Mouse (Mus musculus) adrenal gland, postnatal 10 days (tissue): ENCODE data around the gene Dennd2a. TPM values are rescaled to one million over a fixed set of nuclear protein-coding genes. Genes with fewer than 3 reads are reported as not detected.

Source experiments
- DNase-seq: peaks from one replicate; pipeline ENCODE4 v3.0.0; 2021; ENCODE audit warnings: mixed read lengths
- total RNA-seq, 2 experiments: library from RNA; stranded (reverse); gene quantifications; 2 replicates each; pipeline ENCODE4 v1.2.3; 2021

The Dennd2a gene
- total RNA-seq, 2 experiments from 2014 or later, result 14.3 to 16.0 TPM

- DNase-seq, result peak; percentile 67
These were observed 587 bp downstream of the Dennd2a start for GRCm38 (mm10) chr6:39556900-39557659.

GRCm38 (mm10) chr6:39555648-39555945 lies 2.1 kb downstream of the Dennd2a start:
- DNase-seq, result no peak

- DNase-seq, result no peak
These were observed 2.6 kb downstream of the Dennd2a start for GRCm38 (mm10) chr6:39554888-39555647.

- peak; percentile 57 for DNase-seq
These were observed 5.6 kb downstream of the Dennd2a start for GRCm38 (mm10) chr6:39551981-39552636.

GRCm38 (mm10) chr6:39548030-39548429 lies 9.6 kb downstream of the Dennd2a start:
- no peak for DNase-seq

- DNase-seq, result no peak
These were observed 12.2 kb downstream of the Dennd2a start for GRCm38 (mm10) chr6:39545474-39545873.

- DNase-seq, result no peak
These were observed 13.8 kb downstream of the Dennd2a start for GRCm38 (mm10) chr6:39543769-39544420.

- peak; percentile 79 for DNase-seq
These were observed 14.8 kb downstream of the Dennd2a start for GRCm38 (mm10) chr6:39542631-39543597.

- DNase-seq, result no peak
These were observed 17.1 kb downstream of the Dennd2a start for GRCm38 (mm10) chr6:39540563-39540962.

- DNase-seq, result peak; percentile 52
These were observed 17.9 kb downstream of the Dennd2a start for GRCm38 (mm10) chr6:39539679-39540155.

- no peak for DNase-seq
These were observed 19.4 kb downstream of the Dennd2a start for GRCm38 (mm10) chr6:39538227-39538626.

- no peak for DNase-seq
These were observed 20.4 kb downstream of the Dennd2a start for GRCm38 (mm10) chr6:39537276-39537675.

- no peak for DNase-seq
These were observed 21.0 kb downstream of the Dennd2a start for GRCm38 (mm10) chr6:39536621-39537020.

GRCm38 (mm10) chr6:39534944-39535343 lies 22.7 kb downstream of the Dennd2a start:
- no peak for DNase-seq

- peak; percentile 60 for DNase-seq
These were observed 28.8 kb downstream of the Dennd2a start for GRCm38 (mm10) chr6:39528671-39529535.

GRCm38 (mm10) chr6:39527811-39528210 lies 29.9 kb downstream of the Dennd2a start:
- DNase-seq, result no peak

- no peak for DNase-seq
These were observed 30.3 kb downstream of the Dennd2a start for GRCm38 (mm10) chr6:39527337-39527784.

GRCm38 (mm10) chr6:39526797-39527196 lies 30.9 kb downstream of the Dennd2a start:
- no peak for DNase-seq

- no peak for DNase-seq
These were observed 34.5 kb downstream of the Dennd2a start for GRCm38 (mm10) chr6:39523161-39523560.

GRCm38 (mm10) chr6:39522425-39522824 lies 35.2 kb downstream of the Dennd2a start:
- no peak for DNase-seq
